Mouse (Mus musculus): ENCODE results near the gene Acot6. TPM values are rescaled to one million over a fixed set of nuclear protein-coding genes. Genes with fewer than 3 reads are reported as not detected.

Acot6 gene
- total and polyA plus RNA-seq, 2 experiments from 2014 or later: 1.6 to 6.8 TPM

- Histone ChIP-seq H3K4me3 (ENCODE audit: low read length) (no peak overlapping the region), H3K27ac (no peak overlapping the region), H3K4me1 (ENCODE audit: insufficient read depth, low read length) (no peaks in the 10 kb centered on the region), H3K4me2 (ENCODE audit: low read depth, low read length) (no peak overlapping the region), H3K27me3 (ENCODE audit: insufficient read depth, low read length) (no peaks in the 10 kb centered on the region), H3K9me3 (ENCODE audit: low read length) (no peaks in the 10 kb centered on the region), H3K9ac (replicated peaks; ENCODE audit: low read length) (no peak overlapping the region), H3K36me3 (ENCODE audit: insufficient read depth, low read length) (no peaks in the 10 kb centered on the region)
- WGBS: 99% methylated on average over 2 of the region's 2 CpGs
- TF ChIP-seq CTCF (IDR thresholded peaks at IDR 0.05; ENCODE audit: low read depth): no peak
- ATAC-seq (no peak), DNase-seq (ENCODE audit: low spot score) (no peak)
Measured at GRCm38 (mm10) chr12:84099605-84100004, 849 bp upstream of the Acot6 start.

- Histone ChIP-seq H3K27ac (no peak overlapping the region), H3K36me3 (ENCODE audit: insufficient read depth, low read length) (no peaks in the 10 kb centered on the region), H3K4me3 (ENCODE audit: low read length) (no peak overlapping the region), H3K4me1 (ENCODE audit: insufficient read depth, low read length) (no peaks in the 10 kb centered on the region), H3K27me3 (ENCODE audit: insufficient read depth, low read length) (no peaks in the 10 kb centered on the region), H3K9me3 (ENCODE audit: low read length) (no peaks in the 10 kb centered on the region), H3K4me2 (ENCODE audit: low read depth, low read length) (peak overlapping the region; percentile 63), H3K9ac (replicated peaks; ENCODE audit: low read length) (no peak overlapping the region)
- TF ChIP-seq CTCF (IDR thresholded peaks at IDR 0.05; ENCODE audit: low read depth): no peak
- no peak for ATAC-seq
- no peak for DNase-seq (ENCODE audit: low spot score)
- 25% methylated on average over 1 of the region's 1 CpGs for WGBS
Measured at GRCm38 (mm10) chr12:84100071-84100470, 383 bp upstream of the Acot6 start.

- TF ChIP-seq CTCF (IDR thresholded peaks at IDR 0.05; ENCODE audit: low read depth): no peak
- DNase-seq (ENCODE audit: low spot score) (no peak), ATAC-seq (no peak)
- Histone ChIP-seq H3K4me2 (ENCODE audit: low read depth, low read length) (peak overlapping the region; percentile 63), H3K4me1 (ENCODE audit: insufficient read depth, low read length) (no peaks in the 10 kb centered on the region), H3K27me3 (ENCODE audit: insufficient read depth, low read length) (no peaks in the 10 kb centered on the region), H3K27ac (peak overlapping the region; percentile 71), H3K9me3 (ENCODE audit: low read length) (no peaks in the 10 kb centered on the region), H3K4me3 (ENCODE audit: low read length) (peak overlapping the region; percentile 43), H3K36me3 (ENCODE audit: insufficient read depth, low read length) (no peaks in the 10 kb centered on the region), H3K9ac (replicated peaks; ENCODE audit: low read length) (peak overlapping the region; percentile 61; the same call in 1 of the 2 replicates)
- 50% methylated on average over 2 of the region's 2 CpGs for WGBS
Measured at GRCm38 (mm10) chr12:84101493-84101845, 1.0 kb downstream of the Acot6 start.

GRCm38 (mm10) chr12:84107012-84107411, 6.6 kb downstream of the Acot6 start:
- TF ChIP-seq CTCF (IDR thresholded peaks at IDR 0.05; ENCODE audit: low read depth): no peak
- DNase-seq (ENCODE audit: low spot score): no peak
- no peak overlapping the region for H3K9ac ChIP-seq (replicated peaks; ENCODE audit: low read length)

GRCm38 (mm10) chr12:84107692-84108091, 7.2 kb downstream of the Acot6 start:
- WGBS: 79% methylated on average over 1 of the region's 1 CpGs
- Histone ChIP-seq H3K4me2 (ENCODE audit: low read depth, low read length) (no peak overlapping the region), H3K4me1 (ENCODE audit: insufficient read depth, low read length) (no peaks in the 10 kb centered on the region), H3K9me3 (ENCODE audit: low read length) (no peaks in the 10 kb centered on the region), H3K4me3 (ENCODE audit: low read length) (no peak overlapping the region), H3K27me3 (ENCODE audit: insufficient read depth, low read length) (no peaks in the 10 kb centered on the region), H3K9ac (replicated peaks; ENCODE audit: low read length) (no peak overlapping the region), H3K36me3 (ENCODE audit: insufficient read depth, low read length) (no peaks in the 10 kb centered on the region), H3K27ac (no peak overlapping the region)
- DNase-seq (ENCODE audit: low spot score) (no peak), ATAC-seq (no peak)
- no peak for TF ChIP-seq CTCF (IDR thresholded peaks at IDR 0.05; ENCODE audit: low read depth)

More at GRCm38 (mm10) chr12:84107012-84107411, 6.6 kb downstream of the Acot6 start:
- ATAC-seq: no peak
- no peak overlapping the region for H3K4me2 ChIP-seq (ENCODE audit: low read depth, low read length)
- H3K36me3 ChIP-seq (ENCODE audit: insufficient read depth, low read length): no peaks in the 10 kb centered on the region
- no peak overlapping the region for H3K4me3 ChIP-seq (ENCODE audit: low read length)
- no peaks in the 10 kb centered on the region for H3K9me3 ChIP-seq (ENCODE audit: low read length)
- no peaks in the 10 kb centered on the region for H3K4me1 ChIP-seq (ENCODE audit: insufficient read depth, low read length)
- 83% methylated on average over 3 of the region's 3 CpGs for WGBS
- no peaks in the 10 kb centered on the region for H3K27me3 ChIP-seq (ENCODE audit: insufficient read depth, low read length)
- H3K27ac ChIP-seq: no peak overlapping the region

GRCm38 (mm10) chr12:84109924-84110323, 9.5 kb downstream of the Acot6 start:
- H3K27ac ChIP-seq: no peak overlapping the region
- ATAC-seq (no peak), DNase-seq (ENCODE audit: low spot score) (no peak)
- TF ChIP-seq CTCF (IDR thresholded peaks at IDR 0.05; ENCODE audit: low read depth): no peak
- no peak overlapping the region for H3K4me3 ChIP-seq (ENCODE audit: low read length)
- 78% methylated on average over 1 of the region's 1 CpGs for WGBS
- H3K36me3 ChIP-seq (ENCODE audit: insufficient read depth, low read length): no peaks in the 10 kb centered on the region
- H3K9me3 ChIP-seq (ENCODE audit: low read length): no peaks in the 10 kb centered on the region
- H3K9ac ChIP-seq (replicated peaks; ENCODE audit: low read length): no peak overlapping the region
- H3K27me3 ChIP-seq (ENCODE audit: insufficient read depth, low read length): no peaks in the 10 kb centered on the region
- 0 out of 2 replicates have a peak, but pooled peaks cover 2% of the 10 kb centered on the region for H3K4me1 ChIP-seq (ENCODE audit: insufficient read depth, low read length)
- H3K4me2 ChIP-seq (ENCODE audit: low read depth, low read length): no peak overlapping the region

- Histone ChIP-seq H3K4me1 (ENCODE audit: insufficient read depth, low read length) (peaks cover 5% of the 10 kb centered on the region; the same call in 1 of the 2 replicates), H3K4me3 (ENCODE audit: low read length) (no peak overlapping the region), H3K9ac (replicated peaks; ENCODE audit: low read length) (no peak overlapping the region), H3K36me3 (ENCODE audit: insufficient read depth, low read length) (no peaks in the 10 kb centered on the region), H3K27ac (no peak overlapping the region), H3K27me3 (ENCODE audit: insufficient read depth, low read length) (no peaks in the 10 kb centered on the region), H3K9me3 (ENCODE audit: low read length) (no peaks in the 10 kb centered on the region), H3K4me2 (ENCODE audit: low read depth, low read length) (no peak overlapping the region)
- DNase-seq (ENCODE audit: low spot score) (no peak), ATAC-seq (no peak)
- TF ChIP-seq CTCF (IDR thresholded peaks at IDR 0.05; ENCODE audit: low read depth): no peak
- WGBS: 96% methylated on average over 4 of the region's 4 CpGs
Measured at GRCm38 (mm10) chr12:84110814-84111213, 10.4 kb downstream of the Acot6 start.
